Mouse (Mus musculus) ES-E14 (cell line): ENCODE data around the gene Smad3.

Experiments
- CHD2 ChIP-seq: IDR thresholded peaks from 2 replicates; pipeline ENCODE4 v1.6.1; 2014; ENCODE audit warnings: mild to moderate bottlenecking, low read depth, low read length, inconsistent platforms
- MAFK ChIP-seq: IDR thresholded peaks from 2 replicates; pipeline ENCODE4 v1.6.1; 2014; ENCODE audit warnings: mild to moderate bottlenecking, low read depth, low read length, inconsistent platforms; ENCODE audit not compliant: insufficient read depth
- ZNF384 ChIP-seq: IDR thresholded peaks from 2 replicates; pipeline ENCODE4 v1.6.1; 2012; ENCODE audit warnings: low read depth, low read length, inconsistent platforms

GRCm38 (mm10) chr9:63712838-63713237 lies 45.0 kb downstream of the Smad3 start:
- no peak for TF ChIP-seq MAFK
- no peak for TF ChIP-seq CHD2
- TF ChIP-seq ZNF384, result no peak
